Mouse (Mus musculus): ENCODE results near the gene Cd82.
A peak's percentile ranks its signal among the peaks of the same experiment; 100 is the strongest.

The Cd82 gene

DNA sequence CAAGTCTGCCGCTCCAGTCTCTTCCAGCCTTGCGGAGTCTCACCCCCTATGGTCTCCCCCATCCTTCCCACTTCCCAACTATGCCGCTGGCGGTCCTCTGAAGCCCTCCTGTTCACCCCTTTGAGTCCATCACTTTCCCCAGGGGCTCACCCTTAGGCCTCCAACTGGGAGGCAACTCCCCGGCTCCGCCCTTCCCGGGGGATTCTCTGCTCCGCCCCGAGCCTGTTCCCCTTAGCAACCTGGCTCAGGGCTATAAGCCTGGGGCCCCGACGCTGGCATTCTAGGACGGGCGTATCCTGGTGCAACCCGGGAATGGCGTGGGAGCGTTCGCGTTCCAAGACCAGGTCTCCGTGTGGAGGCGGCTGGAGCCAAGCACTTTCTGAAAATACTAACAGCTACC lies at the start of gene Cd82:
Gene Cd82, minus strand, starts transcription at position 381 of the 400 bp plus-strand sequence.
- peak; percentile 84 for DNase-seq (ENCODE audit: low spot score)

DNA sequence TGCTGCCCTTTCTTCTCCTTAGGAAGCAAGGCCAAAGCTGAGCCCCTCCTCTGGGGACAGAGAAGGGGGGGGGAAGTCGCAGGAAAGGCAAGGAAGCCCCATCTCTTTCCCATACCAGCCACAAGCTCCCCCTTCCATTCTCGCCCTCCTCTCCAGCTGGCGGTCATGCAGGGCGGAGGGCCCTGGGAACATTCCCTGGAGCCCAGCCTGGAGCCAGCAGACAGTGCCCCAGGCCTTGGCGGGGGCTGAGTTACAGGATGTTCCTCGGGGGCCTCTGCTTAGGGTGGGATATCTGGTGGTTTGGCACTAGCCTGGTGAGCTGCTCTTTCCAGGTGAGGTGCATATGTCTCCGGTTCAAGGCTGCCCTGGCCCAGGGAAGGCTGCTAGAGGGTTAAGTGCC lies 49.2 kb upstream of the Cd82 start:
- DNase-seq (ENCODE audit: low spot score) = no peak

GRCm38 (mm10) chr2:93510839-93511238 lies 47.9 kb upstream of the Cd82 start:
- DNase-seq (ENCODE audit: low spot score) = no peak

- no peak for DNase-seq (ENCODE audit: low spot score)
Measured at GRCm38 (mm10) chr2:93509777-93510750, 47.1 kb upstream of the Cd82 start.

DNA sequence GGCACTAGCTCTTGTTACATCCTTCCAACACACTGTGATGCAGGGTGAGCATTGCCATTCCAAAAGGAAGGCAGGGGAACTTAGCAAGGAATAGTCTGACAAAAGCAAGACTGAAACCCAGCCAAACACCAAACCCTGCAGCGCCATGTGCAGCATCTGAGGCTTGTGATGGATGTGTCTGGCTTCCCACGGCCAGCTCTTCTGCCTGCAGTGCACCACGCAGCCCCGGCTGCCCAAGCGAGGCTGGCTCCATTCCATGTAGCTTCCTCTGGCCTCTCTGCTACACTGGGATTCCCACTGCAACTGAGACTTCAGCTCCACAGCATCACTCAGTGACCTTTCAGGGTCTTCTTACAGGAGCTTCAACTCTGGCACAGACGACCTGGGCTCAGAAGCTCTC lies 42.2 kb upstream of the Cd82 start:
- DNase-seq (ENCODE audit: low spot score) = no peak

DNA sequence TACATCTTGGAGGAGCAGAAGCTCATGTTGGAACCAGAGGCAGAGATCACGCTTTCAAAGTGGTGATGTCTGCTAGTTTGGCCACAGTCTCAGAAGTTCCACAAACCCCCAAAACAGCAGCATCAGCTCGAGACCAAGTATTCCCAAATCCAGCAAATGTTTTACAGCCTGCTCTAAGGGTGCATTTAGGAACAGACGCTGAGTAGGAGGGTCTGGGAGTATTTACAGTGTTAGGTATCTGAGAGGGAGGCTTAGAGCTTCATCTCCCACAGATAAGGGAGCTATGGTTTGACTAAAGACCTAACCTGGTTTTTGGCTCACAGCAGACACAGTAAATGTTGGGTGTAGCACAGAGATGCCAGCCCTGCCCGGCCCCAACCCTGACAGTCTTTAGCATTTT lies 40.4 kb upstream of the Cd82 start:
- no peak for DNase-seq (ENCODE audit: low spot score)

DNA sequence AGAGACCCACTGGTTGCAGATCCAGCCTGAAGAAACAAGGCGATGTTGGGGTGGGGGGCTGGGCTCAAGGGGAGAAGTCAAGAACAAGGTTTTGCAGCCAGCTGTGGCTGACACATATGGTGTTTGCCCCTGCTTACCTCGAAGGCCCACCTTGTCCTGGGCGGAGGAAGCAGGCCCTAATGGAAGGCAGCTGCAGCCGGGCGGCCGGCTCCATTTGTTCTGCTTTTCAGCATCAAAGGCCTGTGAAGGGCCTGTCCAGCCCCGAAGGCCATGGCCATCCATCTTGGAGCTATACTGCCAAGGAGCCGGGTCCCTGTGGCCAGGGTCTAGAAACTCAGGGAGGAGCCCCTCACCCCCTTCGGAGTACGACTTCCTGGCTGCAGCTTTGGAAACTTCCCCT lies 38.4 kb upstream of the Cd82 start:
- no peak for DNase-seq (ENCODE audit: low spot score)

GRCm38 (mm10) chr2:93497221-93497620 lies 34.3 kb upstream of the Cd82 start:
- DNase-seq (ENCODE audit: low spot score) = no peak

DNA sequence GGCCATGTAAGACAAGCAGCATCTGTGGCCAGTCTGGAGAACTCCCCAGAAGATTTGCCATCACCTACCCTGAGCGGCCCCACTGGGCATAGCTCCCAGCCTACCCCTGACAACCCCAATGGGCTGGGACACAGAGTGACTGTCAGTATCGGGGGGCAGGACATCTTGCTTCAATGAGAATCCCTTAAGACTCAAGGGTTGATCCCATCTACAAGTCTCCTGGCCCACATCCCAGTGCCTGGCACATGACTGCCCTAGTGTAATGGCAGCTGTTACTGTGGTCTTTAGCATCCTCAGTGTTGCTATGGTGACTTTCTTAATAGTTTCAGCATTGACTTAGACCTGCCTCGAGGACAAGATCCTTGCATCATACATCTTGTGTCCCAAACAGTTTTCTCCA lies 32.2 kb upstream of the Cd82 start:
- no peak for DNase-seq (ENCODE audit: low spot score)

- no peak for DNase-seq (ENCODE audit: low spot score)
Measured at GRCm38 (mm10) chr2:93493541-93493940, 30.6 kb upstream of the Cd82 start.

GRCm38 (mm10) chr2:93490516-93490915 lies 27.6 kb upstream of the Cd82 start:
- no peak for DNase-seq (ENCODE audit: low spot score)

DNA sequence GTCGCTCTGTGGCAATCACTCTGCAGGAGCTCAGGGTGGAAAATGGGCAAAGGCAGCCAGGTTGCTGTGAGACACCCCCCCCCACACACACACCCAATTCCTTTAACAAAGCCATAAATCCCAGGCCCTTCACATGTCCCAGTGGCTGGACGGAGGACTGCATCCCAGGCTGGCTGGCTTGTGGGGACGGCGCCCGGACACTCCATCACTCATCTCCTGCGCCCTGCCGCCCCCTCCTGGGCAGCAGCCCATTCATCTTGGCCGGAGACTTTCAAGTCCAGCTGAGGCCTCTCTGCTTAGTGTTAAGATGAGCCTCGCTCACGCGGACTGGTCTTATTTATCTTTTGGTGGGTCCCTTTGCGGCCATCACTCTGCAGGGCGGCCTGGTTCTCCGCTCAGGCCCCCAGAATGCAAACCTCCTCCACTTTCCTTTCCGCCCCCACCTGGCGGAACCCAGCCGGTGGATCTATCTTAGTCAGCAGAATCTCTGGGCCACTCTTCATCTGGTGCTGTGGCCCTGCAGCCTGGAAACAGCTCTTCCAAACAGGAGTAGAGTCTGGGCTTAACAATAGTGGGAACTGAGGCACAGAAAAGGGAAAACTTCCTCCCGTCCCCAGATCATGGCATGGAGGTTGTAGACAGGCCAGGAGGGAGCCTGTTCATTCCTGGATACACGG lies 26.1 kb upstream of the Cd82 start:
- no peak for DNase-seq (ENCODE audit: low spot score)

- no peak for DNase-seq (ENCODE audit: low spot score)
Measured at GRCm38 (mm10) chr2:93485459-93485858, 22.5 kb upstream of the Cd82 start.

GRCm38 (mm10) chr2:93482036-93482644 lies 19.2 kb upstream of the Cd82 start:
- DNase-seq (ENCODE audit: low spot score) = no peak

DNA sequence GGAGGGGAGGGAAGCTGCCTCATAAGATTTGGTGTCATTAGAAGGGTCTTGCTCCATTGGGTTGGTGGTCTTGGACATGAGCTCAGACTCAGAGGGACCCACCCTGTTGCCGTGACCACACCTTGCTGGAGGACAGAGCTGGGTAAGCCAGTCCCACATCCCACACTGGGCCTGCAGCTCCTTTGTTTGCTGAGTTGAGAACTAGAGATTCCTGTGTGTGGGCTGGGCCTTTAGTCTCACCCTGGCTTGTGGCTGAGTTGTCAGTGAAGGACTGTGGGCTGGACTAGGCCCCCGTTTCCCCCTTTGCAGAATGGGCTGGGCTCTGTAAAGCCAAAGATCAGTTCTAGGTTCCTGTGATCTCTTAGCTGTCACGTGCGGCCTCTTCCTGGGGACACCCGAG lies 15.8 kb upstream of the Cd82 start:
- no peak for DNase-seq (ENCODE audit: low spot score)

DNA sequence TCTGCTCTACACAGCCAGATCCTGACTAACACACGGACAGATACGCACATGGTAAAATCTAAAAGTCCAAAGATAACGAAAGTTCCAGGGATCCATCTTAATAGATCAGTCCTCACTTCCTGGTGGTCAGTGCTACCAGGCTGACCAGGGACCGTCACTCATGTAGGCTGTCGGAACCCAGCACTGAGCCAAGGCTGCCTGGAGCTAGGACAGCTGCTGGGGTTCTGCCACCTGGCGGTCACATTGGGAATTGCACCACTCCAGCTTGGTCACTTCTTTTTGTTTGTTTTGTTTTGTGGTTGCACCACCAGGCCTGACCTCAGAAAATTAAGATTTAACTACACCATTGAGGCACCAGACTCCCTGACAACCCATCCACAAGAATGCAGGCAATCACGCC lies 14.6 kb upstream of the Cd82 start:
- no peak for DNase-seq (ENCODE audit: low spot score)

DNA sequence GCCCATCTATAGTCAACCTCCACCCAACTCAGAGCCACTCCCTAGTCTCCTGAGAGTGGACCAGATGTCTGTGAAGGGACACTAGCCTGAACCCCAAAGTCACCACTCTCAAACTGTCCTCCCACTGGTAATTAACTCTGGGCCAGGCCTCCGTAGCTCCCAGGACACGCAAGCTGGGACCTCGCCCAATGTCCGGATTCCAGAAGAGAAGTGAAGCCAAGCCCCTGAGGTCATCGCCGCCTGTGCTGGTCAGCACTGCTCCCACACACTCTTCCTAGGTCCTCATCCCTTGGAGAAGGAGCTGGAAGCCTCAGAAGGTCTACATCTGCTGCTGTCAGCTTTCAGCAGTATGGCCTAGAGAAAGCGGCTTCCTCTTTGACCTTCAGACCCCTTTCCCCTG lies 13.5 kb upstream of the Cd82 start:
- no peak for DNase-seq (ENCODE audit: low spot score)

GRCm38 (mm10) chr2:93475040-93475439 lies 12.1 kb upstream of the Cd82 start:
- peak; percentile 80 for DNase-seq (ENCODE audit: low spot score)

DNA sequence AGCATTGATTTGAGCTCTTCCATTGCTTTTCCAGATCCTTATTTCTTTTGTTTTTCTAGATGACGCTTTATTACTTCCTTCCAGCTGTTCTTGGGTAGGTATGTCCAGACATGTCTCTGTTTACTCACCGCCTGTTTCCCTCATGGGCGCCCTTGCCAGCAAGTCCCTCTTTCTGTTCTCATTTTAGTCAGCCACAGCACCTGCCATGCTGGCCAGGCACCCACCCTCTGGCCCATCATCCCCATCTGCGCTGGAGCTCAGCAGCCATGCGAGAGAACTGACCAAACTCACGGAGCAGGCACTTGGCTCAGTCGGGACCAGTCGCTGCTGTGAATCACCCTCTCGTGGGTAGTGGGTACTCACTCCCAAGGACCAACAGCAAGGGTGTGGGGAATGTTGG lies 11.0 kb upstream of the Cd82 start:
- DNase-seq (ENCODE audit: low spot score) = no peak

- DNase-seq (ENCODE audit: low spot score) = peak; percentile 88
Measured at GRCm38 (mm10) chr2:93470849-93471576, 8.1 kb upstream of the Cd82 start.

- no peak for DNase-seq (ENCODE audit: low spot score)
Measured at GRCm38 (mm10) chr2:93470127-93470526, 7.2 kb upstream of the Cd82 start.

- DNase-seq (ENCODE audit: low spot score) = no peak
Measured at GRCm38 (mm10) chr2:93469118-93469517, 6.2 kb upstream of the Cd82 start.

Measured in c-Kit-positive CD71-positive TER-119-positive erythroid progenitor cells, embryonic 14.5 days (primary cell).